ENCODE assay signal across 8 mouse cellular contexts in the genomic region with DNA sequence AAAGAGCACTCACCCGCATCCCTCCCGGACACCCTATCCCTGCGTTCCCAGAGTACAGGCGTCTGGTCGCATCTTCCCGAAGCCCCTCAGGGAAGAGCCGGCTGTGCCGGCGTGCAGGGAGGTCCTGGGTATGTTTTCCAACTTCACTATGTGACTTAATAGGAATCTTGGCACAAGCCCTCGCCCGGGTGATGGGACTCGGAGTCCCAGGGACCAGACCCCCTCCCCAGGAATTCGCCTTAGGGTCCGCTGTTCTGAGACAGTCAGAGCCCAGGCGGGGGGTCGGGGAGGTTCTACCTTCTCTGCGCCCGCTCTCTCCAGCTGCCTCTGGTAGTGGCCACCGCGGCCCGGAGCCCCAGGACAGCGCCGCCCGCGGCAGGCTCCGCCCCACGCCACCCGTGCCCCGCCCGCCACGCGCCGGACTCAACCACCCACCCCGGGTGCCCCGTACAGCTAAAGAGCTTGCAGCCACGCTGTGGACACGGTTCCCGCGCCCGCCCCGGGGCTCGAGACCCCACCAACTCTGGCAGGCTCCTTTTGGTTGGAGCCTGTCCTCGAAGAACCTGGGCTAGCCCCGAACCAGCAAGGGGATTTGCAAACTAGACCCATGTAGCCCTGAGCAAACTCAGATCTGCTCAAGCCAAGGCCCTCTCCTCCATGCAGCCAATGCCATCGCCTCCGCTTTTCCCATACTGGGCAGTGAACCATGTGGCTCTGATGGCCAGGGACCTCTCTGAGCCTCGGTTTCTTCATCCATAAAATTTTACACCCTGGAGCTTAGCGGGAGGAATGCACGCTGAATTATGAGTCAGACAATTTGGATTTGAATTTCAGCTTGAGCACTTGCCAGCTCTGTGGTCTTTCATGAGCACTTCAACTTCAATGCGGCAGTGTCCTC. TPM values are rescaled to one million over a fixed set of nuclear protein-coding genes. Genes with fewer than 3 reads are reported as not detected.
A peak's percentile ranks its signal among the peaks of the same experiment; 100 is the strongest.
DNase-seq lines count a peak whose midpoint lies in the region; ATAC-seq and TF ChIP-seq lines count a peak whose summit lies in the region.

A gene (minus strand): TSS at position 394 of the 898 bp plus-strand sequence.

- DNase-seq in layer of hippocampus, adult 18-20 months (ENCODE audit: low spot score in 2 of 2), result peak; percentile 30 to 51
- no peak for DNase-seq in layer of hippocampus, adult 9-10 months (ENCODE audit: low spot score)
- peak; percentile 75 for DNase-seq in brain, adult 2 months (ENCODE audit: low read depth, low spot score)
- DNase-seq in fibroblast of lung, adult 2 months (ENCODE audit: low read depth), result peak; percentile 99
- peak; percentile 77 for DNase-seq in heart, postnatal 0 days (ENCODE audit: low spot score)
- DNase-seq in kidney, postnatal 4 days, result peak; percentile 75 to 84
- peak; percentile 54 to 78 for DNase-seq in spleen, adult 18-20 months

- peak; percentile 67 for ATAC-seq in heart, postnatal 0 days (ENCODE audit: insufficient read depth, low read depth)
- peak; percentile 97 for ATAC-seq in megakaryocyte, adult 5-6 weeks (ENCODE audit: poor library complexity, severe bottlenecking)

- H3K4me1 ChIP-seq in heart, postnatal 0 days (ENCODE audit: control insufficient read depth, insufficient read depth), result peaks cover 44% of the 10 kb centered on the region

- no peak for TF ChIP-seq CTCF in heart, postnatal 0 days (IDR thresholded peaks at IDR 0.05; ENCODE audit: low read depth)

- H3K27me3 ChIP-seq in heart, postnatal 0 days (ENCODE audit: control insufficient read depth, insufficient read depth, low read length), result no peaks in the 10 kb centered on the region

- WGBS in heart, postnatal 0 days, result 4% methylated on average over 49 of the region's 50 CpGs

- H3K9me3 ChIP-seq in heart, postnatal 0 days (replicated peaks; ENCODE audit: control insufficient read depth, low read length), result no peaks in the 10 kb centered on the region

- peak within 1 kb of the TSS; percentile 69 for H3K9ac ChIP-seq in heart, postnatal 0 days (replicated peaks; ENCODE audit: low read depth, low read length)

- no peak for TF ChIP-seq EP300 in heart, postnatal 0 days (IDR thresholded peaks at IDR 0.05; ENCODE audit: low read depth)

- peaks cover 5% of the 10 kb centered on the region for H3K36me3 ChIP-seq in heart, postnatal 0 days (replicated peaks; ENCODE audit: control insufficient read depth, insufficient read depth, low read length)

- H3K27ac ChIP-seq in heart, postnatal 0 days (ENCODE audit: low read depth), result peak within 1 kb of the TSS; percentile 96

- peak within 1 kb of the TSS; percentile 75 for H3K4me2 ChIP-seq in heart, postnatal 0 days (ENCODE audit: low read depth, low read length)

- H3K4me3 ChIP-seq in heart, postnatal 0 days (ENCODE audit: low read depth, low read length), result peak within 1 kb of the TSS; percentile 57

RNA-seq across cellular contexts. Expression of the gene that starts here (rescaled TPM):
- 1 to 10 TPM; 7.1 to 7.4 TPM for total RNA-seq in layer of hippocampus, adult 18-20 months (2021)
- total RNA-seq in heart, postnatal 0 days (2014; rRNA removed; ENCODE audit: low replicate concordance), result 20.2 and 23.8 TPM in 2 replicates
- 7.5 and 11.2 TPM in 2 replicates for polyA plus RNA-seq in heart, postnatal 0 days (2015; fragmentation: Nextera tagmentation; extraction: Ambion mirVana)
- 0.85 and 1.3 TPM in 2 replicates for total RNA-seq in megakaryocyte, adult 5-6 weeks (2015)
- 0.59 and 0.77 TPM in 2 replicates for total RNA-seq in megakaryocyte, adult 5-6 weeks (2017)
